Comparison of ENCODE assay signal across 18 mouse cellular contexts in the genomic region with DNA sequence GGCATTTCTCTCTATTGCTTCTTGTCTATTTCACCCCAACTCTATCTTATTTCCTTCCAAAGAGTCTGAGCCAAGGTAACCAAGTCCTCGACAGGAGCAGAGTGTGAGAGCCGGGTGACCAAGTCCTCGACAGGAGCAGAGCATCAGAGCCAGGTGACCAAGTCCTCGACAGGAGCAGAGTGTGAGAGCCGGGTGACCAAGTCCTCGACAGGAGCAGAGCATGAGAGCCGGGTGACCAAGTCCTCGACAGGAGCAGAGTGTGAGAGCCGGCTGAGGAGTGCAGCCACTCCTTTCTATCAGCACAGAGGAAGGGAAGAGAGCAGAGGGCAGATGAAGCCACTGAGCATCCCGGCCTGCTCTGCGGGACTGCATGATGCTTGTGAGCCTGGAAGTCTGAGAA. TPM values are rescaled to one million over a fixed set of nuclear protein-coding genes. Genes with fewer than 3 reads are reported as not detected.
DNase-seq lines count a peak whose midpoint lies in the region; ATAC-seq and TF ChIP-seq lines count a peak whose summit lies in the region.
"Had no signal": no experiment of that assay in that cellular context is flagged by ENCODE, and none has a peak within 500 bp of the region (broad histone marks: within the 10 kb centered on the region; RNA-seq: fewer than 3 reads in every experiment).

No protein-coding gene starts in this region.

- H3K4me3 ChIP-seq in heart, embryonic 11.5 days (ENCODE audit: low read depth, low read length), result no peak overlapping the region
- H3K4me3 ChIP-seq in kidney, postnatal 0 days (replicated peaks; ENCODE audit: low read depth, low read length), result no peak overlapping the region
- no peak overlapping the region for H3K4me3 ChIP-seq in kidney, embryonic 14.5 days (ENCODE audit: low read length)
- H3K4me3 ChIP-seq in bone marrow, adult 2 months (replicated peaks; ENCODE audit: control insufficient read depth, low read depth, low read length), result no peak overlapping the region
- no peak overlapping the region for H3K4me3 ChIP-seq in embryonic facial prominence, embryonic 13.5 days
- H3K4me3 ChIP-seq: embryonic facial prominence, embryonic 12.5 days; hindbrain, embryonic 13.5 days had no signal

- no peaks in the 10 kb centered on the region for H3K9me3 ChIP-seq in heart, embryonic 11.5 days (replicated peaks; ENCODE audit: control insufficient read depth, low read length)
- no peaks in the 10 kb centered on the region for H3K9me3 ChIP-seq in kidney, postnatal 0 days (replicated peaks; ENCODE audit: low read length)
- H3K9me3 ChIP-seq in kidney, embryonic 14.5 days (ENCODE audit: control insufficient read depth, low read length), result no peaks in the 10 kb centered on the region
- no peaks in the 10 kb centered on the region for H3K9me3 ChIP-seq in embryonic facial prominence, embryonic 13.5 days
- H3K9me3 ChIP-seq: embryonic facial prominence, embryonic 12.5 days; G1E; hindbrain, embryonic 13.5 days had no signal

- no peak for TF ChIP-seq CTCF in kidney, postnatal 0 days (IDR thresholded peaks at IDR 0.05; ENCODE audit: low read depth)
- TF ChIP-seq CTCF in bone marrow, adult 2 months (IDR thresholded peaks at IDR 0.05; ENCODE audit: control insufficient read depth, insufficient read depth, low read length), result no peak

- no peaks in the 10 kb centered on the region for H3K27me3 ChIP-seq in heart, embryonic 11.5 days (ENCODE audit: control insufficient read depth, insufficient read depth, low read length)
- H3K27me3 ChIP-seq in kidney, postnatal 0 days (ENCODE audit: insufficient read depth, low read length), result no peaks in the 10 kb centered on the region
- H3K27me3 ChIP-seq in kidney, embryonic 14.5 days (ENCODE audit: control insufficient read depth, insufficient read depth, low read length), result no peaks in the 10 kb centered on the region
- no peaks in the 10 kb centered on the region for H3K27me3 ChIP-seq in embryonic facial prominence, embryonic 13.5 days
- H3K27me3 ChIP-seq: embryonic facial prominence, embryonic 12.5 days; hindbrain, embryonic 13.5 days had no signal

- H3K9ac ChIP-seq in heart, embryonic 11.5 days (ENCODE audit: low read depth, low read length), result no peak overlapping the region
- 0 out of 2 replicates have a peak overlapping the region, but pooled peaks have one; percentile 4 for H3K9ac ChIP-seq in kidney, postnatal 0 days (ENCODE audit: low read depth, low read length)
- no peak overlapping the region for H3K9ac ChIP-seq in kidney, embryonic 14.5 days (ENCODE audit: low read depth, low read length)
- H3K9ac ChIP-seq in embryonic facial prominence, embryonic 13.5 days, result no peak overlapping the region
- H3K9ac ChIP-seq: embryonic facial prominence, embryonic 12.5 days; hindbrain, embryonic 13.5 days had no signal

- WGBS in heart, embryonic 11.5 days (ENCODE audit: insufficient replicate concordance), result 36% methylated on average over 11 of the region's 11 CpGs
- WGBS in kidney, postnatal 0 days, result 46% methylated on average over 11 of the region's 11 CpGs
- WGBS in kidney, embryonic 14.5 days, result 62% methylated on average over 11 of the region's 11 CpGs
- 79% methylated on average over 11 of the region's 11 CpGs for WGBS in bone marrow, adult 2 months
- 50% methylated on average over 11 of the region's 11 CpGs for WGBS in embryonic facial prominence, embryonic 13.5 days

- H3K27ac ChIP-seq in heart, embryonic 11.5 days (ENCODE audit: low read depth, low read length), result peak overlapping the region; percentile 92
- H3K27ac ChIP-seq in kidney, postnatal 0 days, result no peak overlapping the region
- no peak overlapping the region for H3K27ac ChIP-seq in kidney, embryonic 14.5 days (ENCODE audit: low read depth, low read length)
- 0 out of 2 replicates have a peak overlapping the region, but pooled peaks have one; percentile 3 for H3K27ac ChIP-seq in bone marrow, adult 2 months (ENCODE audit: control insufficient read depth, insufficient read depth, low read depth, low read length, poor library complexity)
- no peak overlapping the region for H3K27ac ChIP-seq in embryonic facial prominence, embryonic 13.5 days
- H3K27ac ChIP-seq: embryonic facial prominence, embryonic 12.5 days; hindbrain, embryonic 13.5 days had no signal

- no peak for DNase-seq in heart, postnatal 36 days
- no peak for DNase-seq in kidney, postnatal 0 days (ENCODE audit: low spot score)
- DNase-seq in thymus, postnatal 36 days, result no peak
- DNase-seq: cerebellum, adult 18-20 months; kidney, postnatal 25 days; layer of hippocampus, adult 9-11 months; right cerebral cortex, adult 18-20 months; spleen, adult 18-20 months had no signal

- no peaks in the 10 kb centered on the region for H3K36me3 ChIP-seq in heart, embryonic 11.5 days (ENCODE audit: control insufficient read depth, insufficient read depth, low read length)
- no peaks in the 10 kb centered on the region for H3K36me3 ChIP-seq in kidney, postnatal 0 days (ENCODE audit: insufficient read depth, low read length)
- no peaks in the 10 kb centered on the region for H3K36me3 ChIP-seq in kidney, embryonic 14.5 days (ENCODE audit: control insufficient read depth, insufficient read depth, low read length)
- no peaks in the 10 kb centered on the region for H3K36me3 ChIP-seq in embryonic facial prominence, embryonic 13.5 days
- H3K36me3 ChIP-seq: embryonic facial prominence, embryonic 12.5 days; hindbrain, embryonic 13.5 days had no signal

- ATAC-seq in heart, embryonic 11.5 days (replicated peaks; ENCODE audit: insufficient number of reproducible peaks, low FRiP score, low TSS enrichment), result no peak
- ATAC-seq in kidney, postnatal 0 days (replicated peaks; ENCODE audit: low FRiP score, low read depth), result no peak
- ATAC-seq in kidney, embryonic 14.5 days (ENCODE audit: low FRiP score, low TSS enrichment), result no peak
- ATAC-seq in embryonic facial prominence, embryonic 13.5 days (ENCODE audit: insufficient number of reproducible peaks, insufficient read depth, low FRiP score, low TSS enrichment, low read depth), result no peak
- no peak for ATAC-seq in megakaryocyte progenitor cell, adult 5-6 weeks (replicated peaks; ENCODE audit: poor library complexity)
- ATAC-seq: intestine, embryonic 16.5 days had no signal

- TF ChIP-seq POLR2A in bone marrow, adult 2 months (IDR thresholded peaks at IDR 0.05; ENCODE audit: borderline replicate concordance, control insufficient read depth, low read depth, low read length), result no peak

- H3K4me2 ChIP-seq in heart, embryonic 11.5 days, result peak overlapping the region; percentile 47
- H3K4me2 ChIP-seq in kidney, postnatal 0 days (ENCODE audit: low read length), result no peak overlapping the region
- H3K4me2 ChIP-seq in kidney, embryonic 14.5 days (replicated peaks; ENCODE audit: low read depth, low read length), result no peak overlapping the region
- 0 out of 2 replicates have a peak overlapping the region, but pooled peaks have one; percentile 2 for H3K4me2 ChIP-seq in embryonic facial prominence, embryonic 13.5 days
- H3K4me2 ChIP-seq: hindbrain, embryonic 13.5 days had no signal

- intact Hi-C loops in heart, postnatal 36 days (cut with DNase I), result no loop called here

- peaks cover 97% of the 10 kb centered on the region for H3K4me1 ChIP-seq in heart, embryonic 11.5 days (ENCODE audit: control insufficient read depth, insufficient read depth, low read length)
- peaks cover 83% of the 10 kb centered on the region for H3K4me1 ChIP-seq in kidney, postnatal 0 days (replicated peaks; ENCODE audit: insufficient read depth, low read length)
- peaks cover 83% of the 10 kb centered on the region for H3K4me1 ChIP-seq in kidney, embryonic 14.5 days (ENCODE audit: control insufficient read depth, insufficient read depth, low read length)
- peaks cover 33% of the 10 kb centered on the region for H3K4me1 ChIP-seq in bone marrow, adult 2 months (ENCODE audit: control insufficient read depth, insufficient read depth, low read length)
- peaks cover 75% of the 10 kb centered on the region for H3K4me1 ChIP-seq in embryonic facial prominence, embryonic 13.5 days

RNA-seq across cellular contexts. Expression of a gene that starts 9.1 kb away (rescaled TPM):
- 51.4 and 57.6 TPM in 2 replicates for polyA plus RNA-seq in heart, embryonic 11.5 days (2014; fragmentation: Nextera tagmentation; extraction: Ambion mirVana)
- total RNA-seq in heart, postnatal 36 days (2021), result 100 to 1,000 TPM; 292 to 300 TPM
- polyA plus RNA-seq in kidney, postnatal 0 days (2015; fragmentation: Nextera tagmentation; extraction: Ambion mirVana), result 50.1 and 55.9 TPM in 2 replicates
- 59.9 and 62.8 TPM in 2 replicates for polyA plus RNA-seq in kidney, embryonic 14.5 days (2014; fragmentation: Nextera tagmentation; extraction: Ambion mirVana)
- 22.7 and 38.1 TPM in 2 replicates for polyA plus RNA-seq in bone marrow, adult 2 months (2011; ENCODE audit: insufficient read depth, insufficient read length, low replicate concordance, missing spikeins)
- 39.8 and 40.4 TPM in 2 replicates for polyA plus RNA-seq in embryonic facial prominence, embryonic 13.5 days (2015; fragmentation: Nextera tagmentation; extraction: Ambion mirVana)
- 196 and 217 TPM in 2 replicates for total RNA-seq in megakaryocyte progenitor cell, adult 5-6 weeks (2015)
- total RNA-seq in megakaryocyte progenitor cell, adult 5-6 weeks (2017), result 196 and 233 TPM in 2 replicates

RNA-seq across cellular contexts. Expression of a gene that starts 49.6 kb away (rescaled TPM):
- 3.7 and 4.0 TPM in 2 replicates for polyA plus RNA-seq in heart, embryonic 11.5 days (2014; fragmentation: Nextera tagmentation; extraction: Ambion mirVana)
- total RNA-seq in heart, postnatal 36 days (2021), result under 1 TPM; 0.14 to 0.33 TPM
- 5.2 and 5.8 TPM in 2 replicates for polyA plus RNA-seq in kidney, postnatal 0 days (2015; fragmentation: Nextera tagmentation; extraction: Ambion mirVana)
- 6.0 and 6.3 TPM in 2 replicates for polyA plus RNA-seq in kidney, embryonic 14.5 days (2014; fragmentation: Nextera tagmentation; extraction: Ambion mirVana)
- polyA plus RNA-seq in bone marrow, adult 2 months (2011; ENCODE audit: insufficient read depth, insufficient read length, low replicate concordance, missing spikeins), result 7.5 and 13.4 TPM in 2 replicates
- 3.3 and 3.9 TPM in 2 replicates for polyA plus RNA-seq in embryonic facial prominence, embryonic 13.5 days (2015; fragmentation: Nextera tagmentation; extraction: Ambion mirVana)
- total RNA-seq in megakaryocyte progenitor cell, adult 5-6 weeks (2015), result 6.4 and 7.9 TPM in 2 replicates
- total RNA-seq in megakaryocyte progenitor cell, adult 5-6 weeks (2017), result 4.0 and 5.7 TPM in 2 replicates
- total RNA-seq: gastrocnemius, adult 8-10 months had no signal

Comparison
In these comparisons a context has a peak if more than half of its experiments do, and no peak if none do; other contexts are left out.
1. H3K27ac ChIP-seq: peak in heart, embryonic 11.5 days (single experiment) and bone marrow, adult 2 months (single experiment); none in kidney, postnatal 0 days (single experiment), kidney, embryonic 14.5 days (single experiment) and embryonic facial prominence, embryonic 13.5 days (single experiment).
2. H3K4me2 ChIP-seq: peak in heart, embryonic 11.5 days (single experiment) and embryonic facial prominence, embryonic 13.5 days (single experiment); none in kidney, postnatal 0 days (single experiment) and kidney, embryonic 14.5 days (single experiment).